Mouse (Mus musculus) hindbrain, embryonic 15.5 days (tissue): ENCODE measurements around the gene Fcrl6. TPM values are rescaled to one million over a fixed set of nuclear protein-coding genes. Genes with fewer than 3 reads are reported as not detected.

ENCODE experiments used
- ATAC-seq: fragments of 200-750 bp; cut with Nextera tagmentation; 2 replicates; pipeline ENCODE4 v1.8.0; 2017; ENCODE audit warnings: low read depth, moderate number of reproducible peaks, moderate TSS enrichment; ENCODE audit not compliant: low FRiP score
- H3K27ac ChIP-seq: fragments of 300-500 bp; sonication (generic); replicated peaks from 2 replicates; pipeline ENCODE4 v1.5.1; 2015; ENCODE audit warnings: mild to moderate bottlenecking, inconsistent platforms
- H3K27me3 ChIP-seq: fragments of 300-500 bp; sonication (generic); 2 replicates; pipeline ENCODE4 v1.6.1; 2015; ENCODE audit warnings: control low read depth, inconsistent platforms
- H3K36me3 ChIP-seq: fragments of 300-500 bp; sonication (generic); 2 replicates; pipeline ENCODE4 v1.6.1; 2015; ENCODE audit warnings: control low read depth, inconsistent platforms
- H3K4me1 ChIP-seq: fragments of 300-500 bp; sonication (generic); replicated peaks from 2 replicates; pipeline ENCODE4 v1.6.1; 2015; ENCODE audit warnings: control low read depth, inconsistent platforms
- H3K4me2 ChIP-seq: fragments of 300-500 bp; sonication (generic); 2 replicates; pipeline ENCODE4 v1.6.1; 2015; ENCODE audit warnings: moderate library complexity, mild to moderate bottlenecking, inconsistent platforms
- H3K4me3 ChIP-seq: fragments of 300-500 bp; sonication (generic); 2 replicates; pipeline ENCODE4 v1.5.1; 2015; ENCODE audit warnings: mild to moderate bottlenecking, inconsistent platforms
- H3K9ac ChIP-seq: fragments of 300-500 bp; sonication (generic); 2 replicates; pipeline ENCODE4 v1.6.1; 2015; ENCODE audit warnings: inconsistent platforms
- H3K9me3 ChIP-seq: fragments of 300-500 bp; sonication (generic); 2 replicates; pipeline ENCODE4 v1.6.1; 2016; ENCODE audit warnings: control low read depth, inconsistent platforms
- WGBS: fragments of 180-500 bp; shearing (Covaris S2); methylation state at CpG from one replicate; pipeline ENCODE4 v1.1.7; 2015; 5-methylcytosine and 5-hydroxymethylcytosine counted together
- polyA plus RNA-seq: library from polyadenylated mRNA; unstranded; fragments of >200 nt; fragmentation: Nextera tagmentation; extraction: Ambion mirVana; gene quantifications from 2 replicates; pipeline ENCODE4 v1.2.1, GENCODE M21; 2015

Fcrl6 gene
- polyA plus RNA-seq, 1 experiment from 2014 or later, result 0.22 TPM

GRCm38 (mm10) chr1:172563465-172563828 lies 38.9 kb downstream of the Fcrl6 start:
- WGBS, result 1% methylated on average over 9 of the region's 10 CpGs
- Histone ChIP-seq H3K4me2 (peak overlapping the region; percentile 87), H3K4me1 (peaks cover 16% of the 10 kb centered on the region), H3K36me3 (no peaks in the 10 kb centered on the region), H3K4me3 (peak overlapping the region; percentile 62), H3K9ac (peak overlapping the region; percentile 58), H3K9me3 (no peaks in the 10 kb centered on the region), H3K27ac (0 out of 2 replicates have a peak overlapping the region, but pooled peaks have one; percentile 44), H3K27me3 (peaks cover 10% of the 10 kb centered on the region; the same call in 1 of the 2 replicates)
- ATAC-seq, result no peak

DNA sequence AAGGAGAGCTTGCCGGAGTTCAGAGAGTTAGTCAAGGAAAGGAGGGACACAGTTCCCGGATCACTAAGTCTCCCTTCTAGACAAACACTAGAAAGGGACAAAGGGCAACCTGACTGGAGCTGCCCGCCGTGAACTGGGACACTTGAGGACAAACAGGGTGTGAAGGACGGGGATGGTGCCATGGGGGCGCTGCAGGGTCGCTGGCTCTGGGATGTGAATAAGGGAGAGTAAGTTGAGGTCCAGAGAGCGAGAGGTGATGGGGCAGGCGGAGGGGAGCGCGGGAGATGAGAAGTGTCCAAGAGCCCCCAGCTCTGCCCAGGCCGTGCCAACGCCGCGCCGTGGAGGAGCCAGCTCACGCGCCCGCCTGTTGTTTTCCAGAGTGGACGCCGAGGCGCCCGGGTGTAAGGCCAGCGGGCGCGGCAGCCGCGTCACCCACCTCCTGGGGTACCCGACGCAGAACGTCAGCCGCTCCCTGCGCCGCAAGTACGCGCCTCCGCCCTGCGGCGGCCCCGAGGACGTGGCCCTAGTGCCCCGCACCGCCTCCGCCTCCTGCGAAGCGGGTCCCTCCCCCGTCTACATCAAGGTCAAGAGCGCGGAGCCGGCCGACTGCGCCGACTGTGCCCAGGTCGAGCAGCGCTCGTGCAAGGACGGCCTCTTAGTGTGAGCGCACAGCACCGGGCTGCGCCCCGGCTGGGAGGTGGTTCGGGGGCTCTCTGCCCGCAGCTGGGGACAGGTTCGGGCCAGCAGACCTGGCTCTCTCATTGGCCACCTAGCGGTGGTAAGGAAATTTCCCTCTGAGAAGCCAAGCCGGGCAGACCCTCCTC lies 39.5 kb downstream of the Fcrl6 start:
- peak overlapping the region; percentile 62 for H3K4me3 ChIP-seq
- H3K9me3 ChIP-seq, result no peaks in the 10 kb centered on the region
- peaks cover 10% of the 10 kb centered on the region; the same call in 1 of the 2 replicates for H3K27me3 ChIP-seq
- WGBS, result under 1% methylated on average over 59 of the region's 66 CpGs
- peak overlapping the region; percentile 74 for H3K27ac ChIP-seq
- peak overlapping the region; percentile 87 for H3K4me2 ChIP-seq
- peak overlapping the region; percentile 58 for H3K9ac ChIP-seq
- peak; percentile 88 for ATAC-seq
- H3K4me1 ChIP-seq, result peaks cover 16% of the 10 kb centered on the region
- no peaks in the 10 kb centered on the region for H3K36me3 ChIP-seq

GRCm38 (mm10) chr1:172555638-172556037 lies 46.7 kb downstream of the Fcrl6 start, which contains the start of gene Vsig8:
Gene Vsig8, plus strand, starts transcription at chr1:172555938.
- Histone ChIP-seq H3K27me3 (no peaks in the 10 kb centered on the region), H3K4me1 (peaks cover 5% of the 10 kb centered on the region), H3K9ac (no peak within 1 kb of the TSS), H3K4me2 (no peak within 1 kb of the TSS), H3K36me3 (no peaks in the 10 kb centered on the region), H3K4me3 (no peak within 1 kb of the TSS), H3K9me3 (no peaks in the 10 kb centered on the region), H3K27ac (no peak within 1 kb of the TSS)
- no peak for ATAC-seq
- WGBS, result 86% methylated on average over 11 of the region's 11 CpGs

GRCm38 (mm10) chr1:172552623-172553022 lies 49.7 kb downstream of the Fcrl6 start:
- no peak for ATAC-seq
- Histone ChIP-seq H3K27ac (no peak overlapping the region), H3K4me2 (no peak overlapping the region)

GRCm38 (mm10) chr1:172551009-172551408 lies 51.3 kb downstream of the Fcrl6 start:
- peak overlapping the region; percentile 36 for H3K4me3 ChIP-seq
- no peak for ATAC-seq
- H3K36me3 ChIP-seq, result no peaks in the 10 kb centered on the region
- no peaks in the 10 kb centered on the region for H3K27me3 ChIP-seq
- no peak overlapping the region for H3K9ac ChIP-seq
- peak overlapping the region; percentile 56 for H3K4me2 ChIP-seq
- H3K27ac ChIP-seq, result no peak overlapping the region
- WGBS, result 41% methylated on average over 7 of the region's 7 CpGs
- H3K9me3 ChIP-seq, result no peaks in the 10 kb centered on the region
- peaks cover 20% of the 10 kb centered on the region for H3K4me1 ChIP-seq

More at GRCm38 (mm10) chr1:172552623-172553022, 49.7 kb downstream of the Fcrl6 start:
- Histone ChIP-seq H3K36me3 (no peaks in the 10 kb centered on the region), H3K9ac (no peak overlapping the region), H3K9me3 (no peaks in the 10 kb centered on the region), H3K27me3 (no peaks in the 10 kb centered on the region), H3K4me1 (peaks cover 20% of the 10 kb centered on the region), H3K4me3 (no peak overlapping the region)
- 49% methylated on average over 1 of the region's 1 CpGs for WGBS

GRCm38 (mm10) chr1:172550551-172550951 lies 51.8 kb downstream of the Fcrl6 start:
- Histone ChIP-seq H3K4me1 (peaks cover 20% of the 10 kb centered on the region), H3K27ac (peak overlapping the region; percentile 26), H3K36me3 (no peaks in the 10 kb centered on the region), H3K27me3 (no peaks in the 10 kb centered on the region), H3K4me3 (peak overlapping the region; percentile 36), H3K4me2 (peak overlapping the region; percentile 56), H3K9me3 (no peaks in the 10 kb centered on the region), H3K9ac (peak overlapping the region; percentile 33)
- ATAC-seq, result peak; percentile 89
- 1% methylated on average over 8 of the region's 8 CpGs for WGBS

DNA sequence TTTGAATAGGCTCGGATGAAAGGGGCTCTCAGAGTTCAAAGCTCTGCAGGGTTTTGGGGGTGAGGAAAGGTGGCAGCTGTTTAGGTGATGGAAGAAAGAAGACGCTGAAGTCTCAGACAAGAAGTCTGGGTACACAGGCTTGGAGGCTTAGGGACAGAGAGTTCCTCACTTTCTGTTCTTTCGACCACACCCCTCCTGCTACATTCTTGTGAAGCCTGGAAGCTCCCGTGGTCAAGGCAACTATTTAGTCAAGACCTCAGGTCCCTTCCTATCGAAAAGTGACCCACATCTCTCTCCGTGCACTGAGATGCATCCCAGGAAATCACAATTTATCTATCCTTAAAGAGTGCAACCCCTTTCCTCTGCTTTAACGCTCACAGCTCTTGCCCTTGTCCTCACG lies 52.6 kb downstream of the Fcrl6 start:
- H3K9me3 ChIP-seq, result no peaks in the 10 kb centered on the region
- ATAC-seq, result no peak
- 5% methylated on average over 8 of the region's 8 CpGs for WGBS
- H3K9ac ChIP-seq, result peak overlapping the region; percentile 33
- H3K4me2 ChIP-seq, result peak overlapping the region; percentile 56
- H3K27ac ChIP-seq, result no peak overlapping the region
- H3K4me1 ChIP-seq, result peaks cover 20% of the 10 kb centered on the region
- H3K4me3 ChIP-seq, result peak overlapping the region; percentile 36
- H3K36me3 ChIP-seq, result no peaks in the 10 kb centered on the region
- no peaks in the 10 kb centered on the region for H3K27me3 ChIP-seq

- no peak for ATAC-seq
- Histone ChIP-seq H3K4me3 (no peak overlapping the region), H3K27me3 (no peaks in the 10 kb centered on the region), H3K9me3 (no peaks in the 10 kb centered on the region), H3K27ac (no peak overlapping the region), H3K9ac (no peak overlapping the region), H3K4me2 (peak overlapping the region; percentile 56), H3K4me1 (peaks cover 20% of the 10 kb centered on the region), H3K36me3 (no peaks in the 10 kb centered on the region)
- 19% methylated on average over 2 of the region's 2 CpGs for WGBS
These were observed 53.0 kb downstream of the Fcrl6 start for GRCm38 (mm10) chr1:172549314-172549713.

GRCm38 (mm10) chr1:172548501-172548900 lies 53.9 kb downstream of the Fcrl6 start:
- Histone ChIP-seq H3K4me3 (no peak overlapping the region), H3K9ac (no peak overlapping the region), H3K36me3 (no peaks in the 10 kb centered on the region), H3K9me3 (no peaks in the 10 kb centered on the region), H3K27me3 (no peaks in the 10 kb centered on the region), H3K4me2 (no peak overlapping the region), H3K4me1 (peaks cover 20% of the 10 kb centered on the region), H3K27ac (no peak overlapping the region)
- WGBS, result 60% methylated on average over 7 of the region's 7 CpGs
- ATAC-seq, result no peak

Other genes with a start within 250 kb of the Fcrl6 start
- gene Pigm, start 226.0 kb downstream of the Fcrl6 start, polyA plus RNA-seq, result 3.8 and 3.9 TPM in 2 replicates
- 0.12 and 0.18 TPM in 2 replicates for gene Slamf9, start 127.2 kb downstream of the Fcrl6 start, polyA plus RNA-seq
- 45.7 and 49.3 TPM in 2 replicates for gene Igsf9, start 120.8 kb downstream of the Fcrl6 start, polyA plus RNA-seq
- 77.7 and 83.7 TPM in 2 replicates for gene Tagln2, start 102.5 kb downstream of the Fcrl6 start, polyA plus RNA-seq
- 2.8 and 4.6 TPM in 2 replicates for gene Cfap45, start 81.8 kb downstream of the Fcrl6 start, polyA plus RNA-seq
- gene Vsig8, start 46.6 kb downstream of the Fcrl6 start, polyA plus RNA-seq, result 0.71 and 1.1 TPM in 2 replicates
- 0.13 TPM in 1 of 2 replicates, not detected in the other for gene Slamf8, start 12.0 kb downstream of the Fcrl6 start, polyA plus RNA-seq
- gene Dusp23, start 30.4 kb upstream of the Fcrl6 start, polyA plus RNA-seq, result 8.5 and 10.1 TPM in 2 replicates
- 0.09 and 0.12 TPM in 2 replicates for gene Crp, start 95.5 kb upstream of the Fcrl6 start, polyA plus RNA-seq